Mouse (Mus musculus): Measurements from ENCODE around the gene Gm20708.

GRCm38 (mm10) chr11:117844997-117845396 is 35.5 kb downstream of the Gm20708 start:
- TF ChIP-seq CTCF (conservative IDR thresholded peaks at IDR 0.05; ENCODE audit: low read length), result no peak
- no peak for TF ChIP-seq NANOG (IDR thresholded peaks at IDR 0.05; ENCODE audit: borderline replicate concordance, low read length)

All from E14TG2a.4 (cell line).